Mouse (Mus musculus) layer of hippocampus, postnatal 10 days (tissue): ENCODE measurements around the gene 9130409I23Rik. TPM values are rescaled to one million over a fixed set of nuclear protein-coding genes. Genes with fewer than 3 reads are reported as not detected.
"Not testable (repeated sequence)": the region's sequence is repeated elsewhere in the genome, so short reads cannot be mapped to it uniquely, and the experiment has no call there.

Experiments used
- DNase-seq, 2 experiments: peaks; one replicate each; pipeline ENCODE4 v3.0.0; 2021; ENCODE audit warnings: low spot score in 2 of 2
- total RNA-seq, 2 experiments: library from RNA; stranded (reverse); gene quantifications; 2 replicates each; pipeline ENCODE4 v1.2.3; 2021

9130409I23Rik gene
- total RNA-seq, 2 experiments from 2014 or later: not detected

DNA sequence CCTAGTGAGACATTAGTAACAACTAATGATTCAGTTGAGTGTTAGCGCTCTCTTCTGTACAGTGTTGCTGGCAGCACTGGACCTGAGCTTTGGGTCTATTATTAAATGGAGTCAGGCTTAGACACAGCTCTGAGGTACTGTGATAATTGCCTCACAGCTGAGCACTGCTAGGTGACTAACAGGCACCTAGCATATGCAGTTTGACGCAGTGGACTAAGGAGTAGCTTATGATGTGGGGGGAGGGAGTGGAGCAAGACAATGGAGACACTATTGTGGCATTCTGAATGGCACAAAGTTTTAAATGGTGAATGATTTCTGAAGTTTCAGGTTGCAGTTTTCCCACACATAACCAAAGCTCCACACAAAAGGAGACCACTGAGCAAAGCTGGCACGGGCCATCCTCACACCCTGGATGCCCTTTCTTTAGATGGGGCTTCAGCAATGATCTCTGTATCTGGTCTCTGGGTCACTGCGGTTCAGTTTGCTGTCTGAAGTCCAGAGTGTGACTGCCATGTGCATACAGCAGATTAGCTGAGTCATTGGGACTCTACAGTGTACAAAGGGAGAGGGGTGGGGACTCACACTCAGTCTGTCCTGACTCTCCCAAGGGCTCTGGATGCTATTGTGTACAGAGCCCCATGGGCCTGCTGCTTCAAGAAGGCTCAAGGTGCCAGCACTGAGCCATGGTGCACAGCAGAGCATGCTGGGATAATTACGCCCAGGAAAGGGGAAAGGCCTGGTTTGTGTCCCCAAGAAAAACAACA lies 15.8 kb upstream of the 9130409I23Rik start:
- DNase-seq: not testable (repeated sequence)

DNA sequence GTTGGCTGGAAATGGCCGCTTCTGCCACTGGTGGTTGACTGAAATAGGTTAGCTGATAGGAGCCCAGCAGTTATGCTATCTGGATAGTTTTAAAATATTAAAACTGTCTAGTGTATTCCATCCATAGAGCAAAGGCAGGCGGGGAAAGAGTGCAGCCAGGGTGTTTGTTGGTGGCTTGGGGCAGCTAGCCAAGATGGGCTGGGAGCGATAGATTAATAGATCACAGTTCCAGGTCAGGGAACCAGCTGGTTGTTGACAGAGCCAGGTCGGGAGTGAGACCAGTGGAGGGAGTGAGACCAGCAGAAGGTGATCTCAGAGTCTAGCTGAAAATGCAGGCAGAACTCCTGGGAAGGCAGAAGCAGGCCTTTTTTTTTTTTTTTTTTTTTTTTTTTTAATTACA lies 13.4 kb upstream of the 9130409I23Rik start:
- DNase-seq: no peak

DNA sequence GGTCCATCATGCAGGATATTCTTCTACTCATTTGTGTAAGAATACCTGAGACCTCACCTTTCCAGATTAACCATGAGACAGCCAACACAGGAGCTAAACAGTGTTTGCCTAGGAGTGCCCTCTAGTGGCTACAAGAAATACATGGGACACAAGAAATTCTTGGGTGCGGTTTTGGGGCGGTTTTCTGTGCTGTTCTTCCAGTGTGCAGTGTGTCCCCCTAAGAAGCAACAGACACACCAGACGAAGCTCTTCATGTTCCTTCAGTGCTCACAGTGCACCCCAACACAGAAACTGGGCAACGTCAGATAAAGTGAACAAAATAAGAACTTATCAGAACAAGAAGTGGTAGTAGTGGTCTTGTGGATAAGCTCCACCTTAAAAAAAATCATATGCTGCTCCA lies 11.4 kb upstream of the 9130409I23Rik start:
- DNase-seq: no peak

DNA sequence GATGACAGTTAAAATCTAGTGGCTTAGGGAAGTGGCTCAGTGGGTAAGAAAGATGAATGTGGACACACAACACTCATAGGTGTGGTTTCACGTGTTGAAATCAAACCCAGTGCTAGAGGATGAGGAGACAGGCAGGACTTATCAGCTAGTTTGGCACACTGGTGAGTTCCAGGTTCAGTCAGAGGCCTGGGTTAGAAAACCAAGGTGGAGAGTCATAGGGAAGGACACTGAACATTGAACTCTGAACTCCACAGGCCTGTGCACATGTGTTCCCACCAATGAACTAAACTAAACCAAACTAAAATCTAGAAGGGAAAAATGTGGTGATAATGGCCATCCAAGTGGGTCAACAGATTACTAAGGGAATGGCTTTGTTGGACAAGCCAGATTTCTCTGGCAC lies 3.5 kb upstream of the 9130409I23Rik start:
- DNase-seq: no peak

DNA sequence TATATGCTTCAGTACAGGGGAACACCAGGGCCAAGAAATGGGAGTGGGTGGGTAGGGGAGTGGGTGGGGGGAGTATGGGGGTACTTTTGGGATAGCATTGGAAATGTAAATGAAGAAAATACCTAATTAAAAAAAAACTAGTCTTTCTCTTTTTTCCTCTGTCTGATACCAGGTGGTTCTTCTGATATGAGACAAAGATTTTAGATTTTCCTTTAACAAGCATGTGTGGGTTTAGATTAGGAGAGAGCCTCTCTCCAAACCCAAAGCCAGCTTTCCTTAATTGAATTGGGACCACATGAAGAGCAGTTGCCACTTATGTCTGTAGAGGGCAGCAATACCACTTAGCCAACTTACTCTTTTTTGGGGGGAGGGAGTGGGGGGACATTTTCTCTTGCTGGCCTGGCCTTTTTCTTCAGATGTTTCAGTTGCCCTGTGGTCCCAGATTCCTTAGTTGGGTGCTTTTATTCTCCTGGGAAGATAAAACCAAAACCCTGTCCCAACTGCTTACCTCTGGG lies 1.7 kb upstream of the 9130409I23Rik start:
- no peak for DNase-seq

DNA sequence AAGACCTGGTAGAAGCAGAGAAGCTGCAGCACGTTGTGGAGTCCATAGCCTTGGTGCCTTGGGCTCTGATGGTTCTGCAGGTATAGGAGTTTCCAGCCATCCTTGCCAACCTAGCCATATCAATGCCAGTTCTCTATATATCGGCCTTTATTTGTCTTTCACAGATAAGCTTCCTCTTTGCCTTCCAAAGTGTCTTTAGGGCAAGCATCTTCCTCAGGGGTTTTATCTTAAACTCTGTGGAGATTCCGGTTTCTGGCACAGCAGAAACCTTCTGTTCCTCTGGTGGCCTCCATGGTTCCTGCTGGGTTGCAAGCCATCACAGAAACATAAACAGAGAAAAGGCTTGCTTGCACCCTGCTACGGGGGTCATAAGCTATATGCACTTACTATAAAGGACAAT lies 1.9 kb downstream of the 9130409I23Rik start:
- DNase-seq: no peak

DNA sequence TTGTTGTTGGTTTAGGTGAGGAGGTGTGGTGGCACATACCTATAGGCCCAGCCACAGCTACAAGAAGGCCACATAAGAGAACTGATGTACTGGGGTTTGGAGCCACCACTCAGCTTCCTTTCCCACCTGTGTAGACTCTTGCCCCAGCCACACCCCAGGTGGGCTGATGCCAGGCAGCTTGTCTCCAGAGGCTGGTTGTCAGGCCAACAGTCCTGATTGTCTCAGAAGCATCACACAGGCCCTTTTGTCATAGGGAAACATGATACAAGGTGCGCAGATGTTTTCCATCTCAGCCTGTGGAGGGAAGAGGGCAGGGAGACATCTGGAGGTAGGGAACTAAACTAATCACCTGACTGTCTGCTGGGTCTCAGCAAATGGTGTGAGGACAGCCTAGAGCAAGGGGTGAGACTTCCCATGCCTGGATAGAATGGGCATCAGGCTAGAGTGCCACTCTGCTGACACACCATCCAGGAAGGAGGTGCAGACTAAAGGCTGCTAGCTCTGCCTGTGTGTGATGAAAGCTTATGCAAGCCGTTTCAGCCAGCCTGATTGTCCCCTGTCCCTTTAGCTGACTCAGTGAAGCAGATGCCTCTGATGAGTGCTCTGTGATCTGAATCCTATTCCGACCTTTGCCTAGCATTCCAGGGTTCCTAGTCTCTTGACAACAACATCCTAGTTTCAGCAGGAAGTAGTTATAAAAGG lies 10.9 kb downstream of the 9130409I23Rik start:
- DNase-seq: no peak

DNA sequence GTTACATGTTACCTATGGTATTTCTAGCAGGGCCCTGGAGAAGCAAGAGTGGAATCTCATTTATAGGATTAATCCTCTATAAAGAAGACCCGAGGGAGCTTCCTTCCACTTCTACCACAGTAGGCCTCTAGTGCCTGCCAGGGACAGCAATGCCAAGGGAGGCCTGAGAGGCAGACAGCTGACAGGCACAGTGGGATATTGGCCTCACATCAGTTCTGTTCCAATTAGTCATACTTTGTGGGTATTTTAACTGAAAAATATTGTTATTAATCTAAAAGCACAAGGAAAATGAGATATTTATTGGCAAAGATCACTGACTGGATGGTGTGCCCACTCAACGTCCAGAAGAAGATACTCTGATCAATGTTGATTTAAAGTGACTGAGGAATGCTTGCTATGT lies 13.0 kb downstream of the 9130409I23Rik start:
- DNase-seq: no peak

DNA sequence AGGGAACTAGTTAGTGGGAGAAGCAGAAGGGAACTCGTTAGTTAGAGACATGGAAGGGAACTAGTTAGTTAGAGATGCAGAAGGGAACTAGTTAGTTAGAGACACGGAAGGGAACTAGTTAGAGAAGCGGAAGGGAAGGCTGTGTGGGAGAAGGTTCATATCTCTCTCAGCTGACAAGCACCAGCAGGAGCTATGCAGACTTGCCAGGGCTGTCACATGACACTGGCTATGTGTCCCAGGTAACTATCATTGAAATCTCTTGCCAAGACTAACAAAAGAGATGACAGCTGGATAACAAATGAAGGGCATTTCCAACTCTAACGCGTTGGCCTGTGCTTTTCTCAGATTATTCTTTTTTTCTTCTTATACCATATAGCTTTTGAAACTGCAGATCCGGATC lies 13.6 kb downstream of the 9130409I23Rik start:
- DNase-seq: no peak

DNA sequence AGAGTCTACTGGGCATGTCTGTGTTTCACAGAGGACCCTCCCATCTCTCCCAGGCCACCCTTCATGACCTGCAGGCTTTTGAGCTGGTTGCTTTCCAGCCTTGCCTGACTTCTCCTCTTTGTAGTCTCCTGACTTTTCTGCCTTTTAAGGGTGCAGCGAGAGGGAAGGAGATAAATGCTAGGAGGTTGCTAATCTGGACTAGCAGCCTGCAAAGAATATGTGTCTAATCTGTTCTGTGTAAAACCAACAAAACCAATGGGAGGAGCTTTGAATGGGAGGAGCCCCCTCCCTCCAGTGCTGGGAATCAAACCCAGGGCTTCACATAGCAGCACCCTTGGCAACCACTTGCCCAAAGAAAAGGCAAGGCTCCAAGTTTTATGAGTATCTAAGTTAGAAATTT lies 17.3 kb downstream of the 9130409I23Rik start:
- DNase-seq: no peak

DNA sequence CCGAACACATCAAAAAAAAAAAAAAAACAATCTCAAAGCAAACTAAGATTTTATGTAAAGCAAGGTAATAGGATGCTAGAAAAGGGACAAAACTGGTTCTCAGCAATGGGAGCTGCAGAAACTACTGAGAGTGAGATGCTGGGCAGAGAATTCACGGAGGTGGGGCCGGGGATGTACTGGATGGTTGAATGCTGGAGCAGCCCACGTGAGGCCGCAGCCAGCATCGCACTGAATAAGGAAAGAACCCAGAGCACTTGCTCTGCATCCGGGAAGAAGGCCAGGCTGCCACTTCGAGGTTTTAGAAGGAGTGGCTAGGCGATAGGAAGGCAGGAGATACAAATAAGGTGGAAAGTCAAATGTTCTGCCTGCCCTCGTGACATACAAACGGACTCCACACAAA lies 18.6 kb downstream of the 9130409I23Rik start:
- DNase-seq: no peak

DNA sequence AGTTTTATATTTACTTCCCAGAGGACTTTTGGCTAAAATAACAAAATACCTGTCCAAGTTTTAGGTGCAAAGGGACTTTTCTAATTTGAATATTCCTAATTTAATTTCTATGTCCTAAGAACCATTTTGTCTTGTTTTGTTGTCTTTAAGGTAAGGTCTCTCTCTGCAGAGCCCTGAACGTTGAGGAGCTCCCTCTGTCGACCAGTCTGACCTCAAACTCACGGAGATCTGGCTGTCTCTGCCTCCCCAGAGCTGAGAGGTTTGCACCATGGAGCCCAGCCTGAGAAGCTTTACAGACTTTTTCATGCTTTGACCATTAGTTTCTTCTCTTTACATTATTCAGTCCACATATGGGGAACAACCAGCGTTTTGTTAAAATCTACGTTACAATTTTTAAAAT lies 22.0 kb downstream of the 9130409I23Rik start:
- DNase-seq: no peak

DNA sequence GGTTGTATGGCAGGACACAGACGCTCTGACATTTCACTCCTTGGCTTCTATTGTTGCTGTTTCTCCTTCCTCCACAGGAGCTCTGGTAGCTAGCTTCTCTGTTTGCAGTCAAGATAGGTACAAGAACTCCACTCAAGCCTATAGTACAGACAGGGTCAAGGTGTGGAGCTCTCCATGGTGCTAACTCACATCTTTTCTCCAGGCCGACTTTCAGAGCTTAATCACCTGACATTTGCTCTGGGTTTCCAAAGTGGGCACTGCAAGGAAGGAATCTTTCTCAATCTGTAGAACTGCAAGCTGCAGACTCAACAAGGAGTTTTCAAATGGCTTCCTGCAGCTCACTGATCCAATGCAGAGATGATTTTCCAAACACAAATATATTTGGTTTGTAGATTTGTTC lies 33.0 kb downstream of the 9130409I23Rik start:
- no peak for DNase-seq

DNA sequence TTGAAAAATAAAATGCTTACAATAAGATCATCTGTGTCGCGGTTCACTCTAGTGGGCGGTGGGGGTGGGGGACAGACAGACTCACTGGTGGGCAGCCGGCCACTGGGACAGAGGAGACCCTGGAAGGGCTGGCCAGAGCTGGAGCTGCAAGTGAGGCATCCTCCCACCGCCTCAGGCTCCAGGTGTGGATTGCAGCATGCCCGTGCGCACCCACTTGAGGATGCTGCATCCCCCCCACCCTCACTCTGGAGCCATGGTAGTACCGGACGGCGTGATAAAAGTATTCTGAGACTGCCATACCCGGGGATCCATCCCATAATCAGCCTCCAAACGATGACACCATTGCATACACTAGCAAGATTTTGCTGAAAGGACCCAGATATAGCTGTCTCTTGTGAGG lies 39.0 kb downstream of the 9130409I23Rik start:
- no peak for DNase-seq

Other genes starting within 250 kb of the 9130409I23Rik start
- 100 to 1,000 TPM; 476 to 478 TPM for gene H3f3a, start 237.3 kb upstream of the 9130409I23Rik start, total RNA-seq
- 10 to 100 TPM; 20.9 to 22.4 TPM for gene Sde2, start 200.1 kb upstream of the 9130409I23Rik start, total RNA-seq
- gene Lefty2, start 158.1 kb upstream of the 9130409I23Rik start, total RNA-seq: 10 to 100 TPM in 1 of 2 experiments, 1 to 10 TPM in 1; 8.7 to 10.2 TPM
- 10 to 100 TPM; 29.6 to 31.4 TPM for gene Pycr2, start 146.9 kb upstream of the 9130409I23Rik start, total RNA-seq
- 1 to 10 TPM; 3.9 to 6.4 TPM for gene Lefty1, start 116.2 kb upstream of the 9130409I23Rik start, total RNA-seq
- 1 to 10 TPM; 3.7 to 3.8 TPM for gene Tmem63a, start 108.9 kb upstream of the 9130409I23Rik start, total RNA-seq
- 10 to 100 TPM; 14.0 to 16.2 TPM for gene Ephx1, start 30.3 kb upstream of the 9130409I23Rik start, total RNA-seq
- gene Nvl, start 93.0 kb downstream of the 9130409I23Rik start, total RNA-seq: 10 to 100 TPM; 29.8 to 31.8 TPM
- 10 to 100 TPM; 21.3 to 23.0 TPM for gene Cnih4, start 93.5 kb downstream of the 9130409I23Rik start, total RNA-seq
- 100 to 1,000 TPM; 129 to 138 TPM for gene Wdr26, start 160.8 kb downstream of the 9130409I23Rik start, total RNA-seq